Mouse (Mus musculus) MEL (cell line): ENCODE measurements around the gene Galnt3.

Experiments
- EP300 ChIP-seq, 2 experiments: IDR thresholded peaks; 2 replicates each; pipeline ENCODE4 v1.6.1; 2011; ENCODE audit warnings: improper control_type of control experiment in 2 of 2, low read length in 2 of 2, low read depth in 1 of 2, mild to moderate bottlenecking in 1 of 2
- MAX ChIP-seq: IDR thresholded peaks from 2 replicates; pipeline ENCODE4 v1.6.1; 2011; ENCODE audit warnings: low read length, improper control_type of control experiment
- NRF1 ChIP-seq: IDR thresholded peaks from 2 replicates; pipeline ENCODE4 v1.6.1; 2014; ENCODE audit warnings: low read depth, mild to moderate bottlenecking, inconsistent platforms, low read length, improper control_type of control experiment, moderate library complexity; ENCODE audit not compliant: poor library complexity, insufficient read depth, severe bottlenecking

- no peak for TF ChIP-seq EP300 (IDR thresholded peaks at IDR 0.05; ENCODE audit: low read depth in 1 of 2, low read length in 2 of 2)
- TF ChIP-seq NRF1: no peak
- TF ChIP-seq MAX: no peak
Observed at GRCm38 (mm10) chr2:66069454-66069853, 55.3 kb downstream of the Galnt3 start.
